Mouse (Mus musculus) testis, adult 2 months (tissue): Measurements from ENCODE around the gene Dclk2. TPM values are rescaled to one million over a fixed set of nuclear protein-coding genes. Genes with fewer than 3 reads are reported as not detected.

Source experiments
- H3K27ac ChIP-seq: fragments of 200-500 bp; 2 replicates; pipeline ENCODE4 v1.5.1; 2012; ENCODE audit warnings: low read depth, low read length; ENCODE audit not compliant: control insufficient read depth, insufficient read depth
- H3K27me3 ChIP-seq: fragments of 200-500 bp; 2 replicates; pipeline ENCODE4 v1.6.1; 2012; ENCODE audit warnings: mild to moderate bottlenecking, low read length, moderate library complexity; ENCODE audit not compliant: control insufficient read depth, insufficient read depth
- H3K36me3 ChIP-seq: fragments of 200-500 bp; 2 replicates; pipeline ENCODE4 v1.6.1; 2012; ENCODE audit warnings: mild to moderate bottlenecking, low read length; ENCODE audit not compliant: control insufficient read depth, insufficient read depth
- H3K4me1 ChIP-seq: fragments of 200-500 bp; 2 replicates; pipeline ENCODE4 v1.6.1; 2012; ENCODE audit warnings: low read length; ENCODE audit not compliant: control insufficient read depth, insufficient read depth
- H3K4me3 ChIP-seq: fragments of 200-500 bp; 2 replicates; pipeline ENCODE4 v1.5.1; 2012; ENCODE audit warnings: low read depth, mild to moderate bottlenecking, low read length, moderate library complexity, mixed read lengths; ENCODE audit not compliant: control insufficient read depth
- CTCF ChIP-seq: fragments of 200-500 bp; IDR thresholded peaks from 2 replicates; pipeline ENCODE4 v1.5.1; 2012; ENCODE audit warnings: low read depth, mild to moderate bottlenecking, inconsistent platforms, low read length, moderate library complexity; ENCODE audit not compliant: control insufficient read depth, insufficient read depth, insufficient replicate concordance
- POLR2A ChIP-seq: fragments of 200-500 bp; IDR thresholded peaks from 2 replicates; pipeline ENCODE4 v1.6.1; 2012; ENCODE audit warnings: low read depth, mild to moderate bottlenecking, inconsistent platforms, low read length, moderate library complexity; ENCODE audit not compliant: control insufficient read depth
- polyA plus RNA-seq: library from polyadenylated mRNA; depleted of rRNA; stranded (reverse); fragments of >200 nt; gene quantifications from 2 replicates; pipeline ENCODE4 v1.2.3, GENCODE M21; 2012

Dclk2 gene
- polyA plus RNA-seq, 1 experiment = 1.3 TPM

GRCm38 (mm10) chr3:86953819-86954218, 33.2 kb upstream of the Dclk2 start:
- Histone ChIP-seq H3K36me3 (no peaks in the 10 kb centered on the region), H3K27ac (no peak overlapping the region), H3K27me3 (no peaks in the 10 kb centered on the region), H3K4me3 (no peak overlapping the region), H3K4me1 (no peaks in the 10 kb centered on the region)
- TF ChIP-seq POLR2A (no peak), CTCF (peak; percentile 81)

GRCm38 (mm10) chr3:86950652-86951051, 30.0 kb upstream of the Dclk2 start:
- H3K27ac ChIP-seq = no peak overlapping the region
- no peaks in the 10 kb centered on the region for H3K36me3 ChIP-seq
- H3K4me3 ChIP-seq = no peak overlapping the region
- no peaks in the 10 kb centered on the region for H3K4me1 ChIP-seq
- no peaks in the 10 kb centered on the region for H3K27me3 ChIP-seq
- TF ChIP-seq POLR2A (no peak), CTCF (no peak)

- Histone ChIP-seq H3K27me3 (no peaks in the 10 kb centered on the region), H3K27ac (no peak overlapping the region)
- TF ChIP-seq POLR2A (no peak), CTCF (no peak)
Measured at GRCm38 (mm10) chr3:86936254-86936836, 15.7 kb upstream of the Dclk2 start.

DNA sequence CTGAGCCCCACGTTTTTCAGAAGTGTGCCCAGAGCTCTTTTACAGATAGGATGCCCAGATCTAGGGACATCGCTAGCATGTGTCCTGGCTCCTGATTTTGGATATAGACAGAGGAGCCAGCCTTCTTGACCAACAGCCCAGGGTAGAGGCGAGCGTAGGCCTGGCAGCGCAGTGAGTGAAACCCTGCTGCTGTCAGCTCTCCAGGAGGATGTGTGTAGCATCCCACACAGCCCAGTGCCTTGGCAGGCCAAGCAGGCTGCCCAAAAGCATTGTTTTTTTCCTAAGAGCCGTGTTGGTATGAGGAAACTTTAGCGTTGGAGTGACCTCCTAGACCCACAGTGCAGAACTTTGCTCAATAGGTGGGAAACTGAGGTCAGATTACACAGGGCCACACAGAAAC, 12.8 kb upstream of the Dclk2 start:
- Histone ChIP-seq H3K4me1 (no peaks in the 10 kb centered on the region), H3K27me3 (no peaks in the 10 kb centered on the region), H3K36me3 (no peaks in the 10 kb centered on the region), H3K27ac (no peak overlapping the region), H3K4me3 (no peak overlapping the region)
- TF ChIP-seq CTCF (no peak), POLR2A (no peak)

More at GRCm38 (mm10) chr3:86936254-86936836, 15.7 kb upstream of the Dclk2 start:
- no peaks in the 10 kb centered on the region for H3K36me3 ChIP-seq
- no peak overlapping the region for H3K4me3 ChIP-seq
- no peaks in the 10 kb centered on the region for H3K4me1 ChIP-seq

- H3K27me3 ChIP-seq = no peaks in the 10 kb centered on the region
- TF ChIP-seq POLR2A = no peak
- no peak for TF ChIP-seq CTCF
- no peaks in the 10 kb centered on the region for H3K36me3 ChIP-seq
- H3K27ac ChIP-seq = no peak overlapping the region
- peaks cover 9% of the 10 kb centered on the region for H3K4me1 ChIP-seq
- H3K4me3 ChIP-seq = no peak overlapping the region
Measured at GRCm38 (mm10) chr3:86923686-86924085, 3.0 kb upstream of the Dclk2 start.

GRCm38 (mm10) chr3:86921181-86921975, 726 bp upstream of the Dclk2 start:
- Histone ChIP-seq H3K27me3 (no peaks in the 10 kb centered on the region), H3K36me3 (no peaks in the 10 kb centered on the region), H3K4me3 (no peak overlapping the region), H3K27ac (no peak overlapping the region), H3K4me1 (peaks cover 9% of the 10 kb centered on the region)
- TF ChIP-seq POLR2A (no peak), CTCF (no peak)

- Histone ChIP-seq H3K4me1 (peaks cover 9% of the 10 kb centered on the region), H3K36me3 (no peaks in the 10 kb centered on the region), H3K27me3 (no peaks in the 10 kb centered on the region), H3K4me3 (peak overlapping the region; percentile 87), H3K27ac (no peak overlapping the region)
- TF ChIP-seq CTCF (no peak), POLR2A (no peak)
Measured at GRCm38 (mm10) chr3:86919641-86920342, 860 bp downstream of the Dclk2 start.
